Mouse (Mus musculus): ENCODE measurements at regions not wholly inside any gene's neighbourhood (a gene's known extent, or its start where the extent isn't known, plus 50 kb on each side); places are given as distances from the start of the nearest gene placed in this dataset.

DNA sequence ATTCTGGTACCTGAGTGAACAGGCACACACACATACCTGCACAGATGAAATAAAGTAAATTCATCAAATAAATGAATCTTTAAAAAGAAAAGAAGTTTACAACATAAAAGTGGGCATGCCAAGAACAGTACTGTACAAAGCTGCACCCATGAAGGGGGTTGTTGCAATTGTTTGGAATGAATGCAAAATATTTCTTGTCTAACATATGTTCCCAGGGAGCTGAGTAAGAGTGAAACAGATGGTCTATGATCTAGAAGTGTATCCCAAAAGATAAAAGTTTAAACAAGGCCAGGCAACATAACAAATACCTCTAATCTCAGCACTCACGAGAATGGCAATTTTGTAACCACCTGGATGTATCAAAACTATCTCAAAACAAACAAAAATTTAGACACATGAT, 1685.5 kb upstream of the Dsel start:
- no peak overlapping the region for H3K27ac ChIP-seq
- H3K9ac ChIP-seq (replicated peaks; ENCODE audit: low read length), result no peak overlapping the region
- H3K4me2 ChIP-seq (ENCODE audit: low read depth, low read length), result no peak overlapping the region
- H3K4me1 ChIP-seq (ENCODE audit: insufficient read depth, low read length), result no peaks in the 10 kb centered on the region
- H3K36me3 ChIP-seq (ENCODE audit: insufficient read depth, low read length), result no peaks in the 10 kb centered on the region
- H3K27me3 ChIP-seq (ENCODE audit: insufficient read depth, low read length), result no peaks in the 10 kb centered on the region
- ATAC-seq (no peak), DNase-seq (ENCODE audit: low spot score) (no peak)
- H3K4me3 ChIP-seq (ENCODE audit: low read length), result no peak overlapping the region
- no peaks in the 10 kb centered on the region for H3K9me3 ChIP-seq (ENCODE audit: low read length)
- WGBS, result 82% methylated on average over 1 of the region's 1 CpGs
- TF ChIP-seq CTCF (IDR thresholded peaks at IDR 0.05; ENCODE audit: low read depth), result no peak

GRCm38 (mm10) chr1:113539981-113540380, 1675.3 kb upstream of the Dsel start:
- TF ChIP-seq CTCF (IDR thresholded peaks at IDR 0.05; ENCODE audit: low read depth), result no peak
- Histone ChIP-seq H3K4me3 (ENCODE audit: low read length) (no peak overlapping the region), H3K27ac (no peak overlapping the region), H3K9me3 (ENCODE audit: low read length) (no peaks in the 10 kb centered on the region), H3K27me3 (ENCODE audit: insufficient read depth, low read length) (no peaks in the 10 kb centered on the region), H3K36me3 (ENCODE audit: insufficient read depth, low read length) (no peaks in the 10 kb centered on the region), H3K4me1 (ENCODE audit: insufficient read depth, low read length) (no peaks in the 10 kb centered on the region), H3K9ac (replicated peaks; ENCODE audit: low read length) (no peak overlapping the region), H3K4me2 (ENCODE audit: low read depth, low read length) (no peak overlapping the region)
- ATAC-seq, result no peak
- DNase-seq (ENCODE audit: low spot score), result no peak

GRCm38 (mm10) chr1:113530553-113530952, 1665.8 kb upstream of the Dsel start:
- Histone ChIP-seq H3K4me2 (ENCODE audit: low read depth, low read length) (no peak overlapping the region), H3K27ac (no peak overlapping the region), H3K9ac (replicated peaks; ENCODE audit: low read length) (no peak overlapping the region), H3K27me3 (ENCODE audit: insufficient read depth, low read length) (no peaks in the 10 kb centered on the region), H3K36me3 (ENCODE audit: insufficient read depth, low read length) (no peaks in the 10 kb centered on the region), H3K9me3 (ENCODE audit: low read length) (no peaks in the 10 kb centered on the region), H3K4me1 (ENCODE audit: insufficient read depth, low read length) (no peaks in the 10 kb centered on the region), H3K4me3 (ENCODE audit: low read length) (no peak overlapping the region)
- TF ChIP-seq CTCF (IDR thresholded peaks at IDR 0.05; ENCODE audit: low read depth), result no peak
- WGBS, result 85% methylated on average over 3 of the region's 3 CpGs
- no peak for ATAC-seq
- no peak for DNase-seq (ENCODE audit: low spot score)

GRCm38 (mm10) chr1:113495987-113496386, 1631.3 kb upstream of the Dsel start:
- H3K4me3 ChIP-seq (ENCODE audit: low read length), result no peak overlapping the region
- ATAC-seq (no peak), DNase-seq (ENCODE audit: low spot score) (no peak)
- WGBS, result 60% methylated on average over 2 of the region's 2 CpGs
- H3K9ac ChIP-seq (replicated peaks; ENCODE audit: low read length), result no peak overlapping the region
- H3K9me3 ChIP-seq (ENCODE audit: low read length), result no peaks in the 10 kb centered on the region
- TF ChIP-seq CTCF (IDR thresholded peaks at IDR 0.05; ENCODE audit: low read depth), result no peak
- H3K27ac ChIP-seq, result no peak overlapping the region
- H3K36me3 ChIP-seq (ENCODE audit: insufficient read depth, low read length), result no peaks in the 10 kb centered on the region
- no peaks in the 10 kb centered on the region for H3K27me3 ChIP-seq (ENCODE audit: insufficient read depth, low read length)
- no peak overlapping the region for H3K4me2 ChIP-seq (ENCODE audit: low read depth, low read length)
- no peaks in the 10 kb centered on the region for H3K4me1 ChIP-seq (ENCODE audit: insufficient read depth, low read length)

DNA sequence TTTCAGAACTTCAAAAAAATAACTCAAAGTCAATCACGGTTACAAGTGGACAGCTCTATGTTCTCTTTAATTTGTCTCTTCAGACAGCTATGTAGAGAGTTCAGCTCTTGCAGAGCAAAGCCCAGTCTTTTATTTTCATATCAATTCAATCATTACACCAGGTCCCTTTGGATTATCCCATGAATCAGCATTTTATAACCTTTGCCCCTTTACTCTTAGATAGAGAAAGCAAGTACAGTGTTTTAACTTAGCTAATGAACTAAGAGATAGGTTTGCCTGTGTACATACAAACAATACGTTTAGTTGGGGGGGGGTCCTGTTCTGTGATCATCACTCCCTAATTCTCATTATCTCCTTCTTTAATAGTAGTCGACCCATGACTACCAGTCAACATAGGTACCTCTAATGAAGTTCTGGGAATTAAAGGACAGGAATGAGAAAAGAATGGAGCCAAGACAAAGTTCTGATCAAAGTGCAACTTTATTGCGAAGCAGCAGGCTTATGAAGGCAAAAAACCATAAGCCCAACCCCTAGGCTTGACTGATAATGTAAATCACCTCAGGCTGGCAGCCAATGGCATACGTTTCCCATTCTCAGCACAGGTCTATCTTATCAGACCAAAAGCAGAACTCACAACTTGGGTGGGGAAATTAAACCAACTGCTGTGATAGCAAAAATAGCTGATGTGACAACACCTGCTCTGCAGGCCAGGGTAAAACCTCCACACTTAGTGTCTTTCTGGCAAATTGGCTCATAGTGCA, 1625.7 kb upstream of the Dsel start:
- no peak overlapping the region for H3K4me3 ChIP-seq (ENCODE audit: low read length)
- WGBS, result 81% methylated on average over 5 of the region's 5 CpGs
- DNase-seq (ENCODE audit: low spot score) (no peak), ATAC-seq (no peak)
- no peak for TF ChIP-seq CTCF (IDR thresholded peaks at IDR 0.05; ENCODE audit: low read depth)
- H3K36me3 ChIP-seq (ENCODE audit: insufficient read depth, low read length), result no peaks in the 10 kb centered on the region
- H3K27ac ChIP-seq, result no peak overlapping the region
- H3K4me1 ChIP-seq (ENCODE audit: insufficient read depth, low read length), result no peaks in the 10 kb centered on the region
- no peaks in the 10 kb centered on the region for H3K27me3 ChIP-seq (ENCODE audit: insufficient read depth, low read length)
- H3K9me3 ChIP-seq (ENCODE audit: low read length), result no peaks in the 10 kb centered on the region
- H3K4me2 ChIP-seq (ENCODE audit: low read depth, low read length), result no peak overlapping the region
- H3K9ac ChIP-seq (replicated peaks; ENCODE audit: low read length), result no peak overlapping the region

GRCm38 (mm10) chr1:113456538-113457273, 1592.0 kb upstream of the Dsel start:
- no peak overlapping the region for H3K4me3 ChIP-seq (ENCODE audit: low read length)
- DNase-seq (ENCODE audit: low spot score), result no peak
- H3K9ac ChIP-seq (replicated peaks; ENCODE audit: low read length), result no peak overlapping the region
- no peaks in the 10 kb centered on the region for H3K27me3 ChIP-seq (ENCODE audit: insufficient read depth, low read length)
- no peak overlapping the region for H3K27ac ChIP-seq
- WGBS, result 68% methylated on average over 7 of the region's 7 CpGs
- H3K9me3 ChIP-seq (ENCODE audit: low read length), result no peaks in the 10 kb centered on the region
- H3K4me1 ChIP-seq (ENCODE audit: insufficient read depth, low read length), result no peaks in the 10 kb centered on the region
- no peak overlapping the region for H3K4me2 ChIP-seq (ENCODE audit: low read depth, low read length)
- TF ChIP-seq CTCF (IDR thresholded peaks at IDR 0.05; ENCODE audit: low read depth), result no peak
- no peak for ATAC-seq
- H3K36me3 ChIP-seq (ENCODE audit: insufficient read depth, low read length), result no peaks in the 10 kb centered on the region

DNA sequence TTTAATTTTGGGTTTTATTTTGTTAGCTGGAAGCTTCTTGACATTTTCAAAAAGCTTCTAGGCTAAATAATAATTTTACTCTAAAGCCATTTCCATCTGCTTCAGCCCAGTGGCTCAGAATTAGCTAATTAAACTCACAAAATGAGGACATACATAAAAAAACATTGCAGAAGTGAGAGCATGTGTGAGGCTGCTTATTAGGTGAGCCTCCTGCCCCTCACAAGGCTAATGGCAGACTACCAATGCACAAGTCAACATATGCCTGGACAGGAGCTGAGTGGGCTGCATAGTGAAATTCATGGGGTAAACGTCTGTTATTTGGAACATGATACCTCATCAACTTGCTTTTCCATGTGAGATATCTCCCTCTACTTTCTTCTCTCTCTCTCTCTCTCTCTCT, 1569.0 kb upstream of the Dsel start:
- Histone ChIP-seq H3K4me2 (ENCODE audit: low read depth, low read length) (no peak overlapping the region), H3K9me3 (ENCODE audit: low read length) (no peaks in the 10 kb centered on the region), H3K36me3 (ENCODE audit: insufficient read depth, low read length) (no peaks in the 10 kb centered on the region), H3K4me1 (ENCODE audit: insufficient read depth, low read length) (no peaks in the 10 kb centered on the region), H3K27me3 (ENCODE audit: insufficient read depth, low read length) (no peaks in the 10 kb centered on the region), H3K4me3 (ENCODE audit: low read length) (no peak overlapping the region), H3K9ac (replicated peaks; ENCODE audit: low read length) (no peak overlapping the region), H3K27ac (no peak overlapping the region)
- ATAC-seq, result no peak
- DNase-seq (ENCODE audit: low spot score), result no peak
- WGBS, result 73% methylated on average over 1 of the region's 1 CpGs
- no peak for TF ChIP-seq CTCF (IDR thresholded peaks at IDR 0.05; ENCODE audit: low read depth)
